Mouse (Mus musculus): ENCODE data around the gene Gm49425. TPM values are rescaled to one million over a fixed set of nuclear protein-coding genes. Genes with fewer than 3 reads are reported as not detected.

Gm49425 gene
- polyA plus RNA-seq, 1 experiment from 2014 or later = not detected

GRCm38 (mm10) chr15:101537864-101538579 is 21.0 kb upstream of the Gm49425 start:
- Histone ChIP-seq H3K9me3 (ENCODE audit: control insufficient read depth, low read length) (no peaks in the 10 kb centered on the region), H3K4me3 (ENCODE audit: low read depth, low read length) (no peak overlapping the region), H3K4me2 (ENCODE audit: low read depth, severe bottlenecking) (no peak overlapping the region), H3K27me3 (ENCODE audit: control insufficient read depth, insufficient read depth, low read length) (no peaks in the 10 kb centered on the region), H3K36me3 (ENCODE audit: control insufficient read depth, insufficient read depth, low read length) (no peaks in the 10 kb centered on the region), H3K9ac (ENCODE audit: low read length) (no peak overlapping the region), H3K4me1 (ENCODE audit: control insufficient read depth, insufficient read depth, low read length) (no peaks in the 10 kb centered on the region), H3K27ac (replicated peaks; ENCODE audit: low read depth, low read length) (no peak overlapping the region)
- DNase-seq (ENCODE audit: low spot score) (peak; percentile 23), ATAC-seq (ENCODE audit: insufficient number of reproducible peaks, low FRiP score, low TSS enrichment, low read depth) (no peak)
- WGBS = 43% methylated on average over 7 of the region's 7 CpGs

- H3K9me3 ChIP-seq (ENCODE audit: control insufficient read depth, low read length) = no peaks in the 10 kb centered on the region
- no peaks in the 10 kb centered on the region for H3K27me3 ChIP-seq (ENCODE audit: control insufficient read depth, insufficient read depth, low read length)
- ATAC-seq (ENCODE audit: insufficient number of reproducible peaks, low FRiP score, low TSS enrichment, low read depth) = no peak
- no peaks in the 10 kb centered on the region for H3K4me1 ChIP-seq (ENCODE audit: control insufficient read depth, insufficient read depth, low read length)
- H3K36me3 ChIP-seq (ENCODE audit: control insufficient read depth, insufficient read depth, low read length) = no peaks in the 10 kb centered on the region
- no peak for DNase-seq (ENCODE audit: low spot score)
- no peak overlapping the region for H3K9ac ChIP-seq (ENCODE audit: low read length)
- H3K27ac ChIP-seq (replicated peaks; ENCODE audit: low read depth, low read length) = no peak overlapping the region
- H3K4me3 ChIP-seq (ENCODE audit: low read depth, low read length) = no peak overlapping the region
- WGBS = 60% methylated on average over 9 of the region's 9 CpGs
- no peak overlapping the region for H3K4me2 ChIP-seq (ENCODE audit: low read depth, severe bottlenecking)
Observed at GRCm38 (mm10) chr15:101536054-101536850, 19.2 kb upstream of the Gm49425 start.

GRCm38 (mm10) chr15:101532720-101533119 is 15.7 kb upstream of the Gm49425 start, which contains the start of gene Krt84:
Gene Krt84, minus strand, starts transcription at chr15:101532820.
- H3K4me2 ChIP-seq (ENCODE audit: low read depth, severe bottlenecking) = no peak within 1 kb of the TSS
- ATAC-seq (ENCODE audit: insufficient number of reproducible peaks, low FRiP score, low TSS enrichment, low read depth) (no peak), DNase-seq (ENCODE audit: low spot score) (no peak)
- H3K9ac ChIP-seq (ENCODE audit: low read length) = no peak within 1 kb of the TSS
- no peaks in the 10 kb centered on the region for H3K27me3 ChIP-seq (ENCODE audit: control insufficient read depth, insufficient read depth, low read length)
- no peak within 1 kb of the TSS for H3K4me3 ChIP-seq (ENCODE audit: low read depth, low read length)
- no peaks in the 10 kb centered on the region for H3K9me3 ChIP-seq (ENCODE audit: control insufficient read depth, low read length)
- H3K27ac ChIP-seq (replicated peaks; ENCODE audit: low read depth, low read length) = no peak within 1 kb of the TSS
- no peaks in the 10 kb centered on the region for H3K36me3 ChIP-seq (ENCODE audit: control insufficient read depth, insufficient read depth, low read length)
- H3K4me1 ChIP-seq (ENCODE audit: control insufficient read depth, insufficient read depth, low read length) = no peaks in the 10 kb centered on the region
- 68% methylated on average over 7 of the region's 7 CpGs for WGBS

- no peak for ATAC-seq (ENCODE audit: insufficient number of reproducible peaks, low FRiP score, low TSS enrichment, low read depth)
- WGBS = 78% methylated on average over 4 of the region's 4 CpGs
- H3K27me3 ChIP-seq (ENCODE audit: control insufficient read depth, insufficient read depth, low read length) = no peaks in the 10 kb centered on the region
- H3K4me3 ChIP-seq (ENCODE audit: low read depth, low read length) = no peak overlapping the region
- H3K4me1 ChIP-seq (ENCODE audit: control insufficient read depth, insufficient read depth, low read length) = no peaks in the 10 kb centered on the region
- no peak for DNase-seq (ENCODE audit: low spot score)
- H3K27ac ChIP-seq (replicated peaks; ENCODE audit: low read depth, low read length) = no peak overlapping the region
- no peak overlapping the region for H3K4me2 ChIP-seq (ENCODE audit: low read depth, severe bottlenecking)
- no peaks in the 10 kb centered on the region for H3K9me3 ChIP-seq (ENCODE audit: control insufficient read depth, low read length)
- no peak overlapping the region for H3K9ac ChIP-seq (ENCODE audit: low read length)
- no peaks in the 10 kb centered on the region for H3K36me3 ChIP-seq (ENCODE audit: control insufficient read depth, insufficient read depth, low read length)
Observed at GRCm38 (mm10) chr15:101522556-101523232, 5.6 kb upstream of the Gm49425 start.

- no peak overlapping the region for H3K4me3 ChIP-seq (ENCODE audit: low read depth, low read length)
- 18% methylated on average over 2 of the region's 2 CpGs for WGBS
- no peaks in the 10 kb centered on the region for H3K27me3 ChIP-seq (ENCODE audit: control insufficient read depth, insufficient read depth, low read length)
- H3K27ac ChIP-seq (replicated peaks; ENCODE audit: low read depth, low read length) = no peak overlapping the region
- H3K36me3 ChIP-seq (ENCODE audit: control insufficient read depth, insufficient read depth, low read length) = no peaks in the 10 kb centered on the region
- H3K9me3 ChIP-seq (ENCODE audit: control insufficient read depth, low read length) = no peaks in the 10 kb centered on the region
- peak; percentile 81 for DNase-seq (ENCODE audit: low spot score)
- no peak for ATAC-seq (ENCODE audit: insufficient number of reproducible peaks, low FRiP score, low TSS enrichment, low read depth)
- H3K9ac ChIP-seq (ENCODE audit: low read length) = no peak overlapping the region
- H3K4me2 ChIP-seq (ENCODE audit: low read depth, severe bottlenecking) = no peak overlapping the region
- H3K4me1 ChIP-seq (ENCODE audit: control insufficient read depth, insufficient read depth, low read length) = no peaks in the 10 kb centered on the region
Observed at GRCm38 (mm10) chr15:101519792-101520191, 2.7 kb upstream of the Gm49425 start.

- H3K4me2 ChIP-seq (ENCODE audit: low read depth, severe bottlenecking) = no peak overlapping the region
- no peak overlapping the region for H3K27ac ChIP-seq (replicated peaks; ENCODE audit: low read depth, low read length)
- no peaks in the 10 kb centered on the region for H3K27me3 ChIP-seq (ENCODE audit: control insufficient read depth, insufficient read depth, low read length)
- DNase-seq (ENCODE audit: low spot score) (no peak), ATAC-seq (ENCODE audit: insufficient number of reproducible peaks, low FRiP score, low TSS enrichment, low read depth) (no peak)
- H3K9me3 ChIP-seq (ENCODE audit: control insufficient read depth, low read length) = no peaks in the 10 kb centered on the region
- no peak overlapping the region for H3K9ac ChIP-seq (ENCODE audit: low read length)
- no peak overlapping the region for H3K4me3 ChIP-seq (ENCODE audit: low read depth, low read length)
- no peaks in the 10 kb centered on the region for H3K4me1 ChIP-seq (ENCODE audit: control insufficient read depth, insufficient read depth, low read length)
- 75% methylated on average over 9 of the region's 9 CpGs for WGBS
- no peaks in the 10 kb centered on the region for H3K36me3 ChIP-seq (ENCODE audit: control insufficient read depth, insufficient read depth, low read length)
Observed at GRCm38 (mm10) chr15:101508247-101508646, 8.8 kb downstream of the Gm49425 start.

- ATAC-seq (ENCODE audit: insufficient number of reproducible peaks, low FRiP score, low TSS enrichment, low read depth) (no peak), DNase-seq (ENCODE audit: low spot score) (no peak)
- H3K4me3 ChIP-seq (ENCODE audit: low read depth, low read length) = no peak overlapping the region
- H3K27ac ChIP-seq (replicated peaks; ENCODE audit: low read depth, low read length) = no peak overlapping the region
- H3K36me3 ChIP-seq (ENCODE audit: control insufficient read depth, insufficient read depth, low read length) = no peaks in the 10 kb centered on the region
- WGBS = 60% methylated on average over 14 of the region's 14 CpGs
- H3K9ac ChIP-seq (ENCODE audit: low read length) = no peak overlapping the region
- no peaks in the 10 kb centered on the region for H3K9me3 ChIP-seq (ENCODE audit: control insufficient read depth, low read length)
- H3K27me3 ChIP-seq (ENCODE audit: control insufficient read depth, insufficient read depth, low read length) = no peaks in the 10 kb centered on the region
- H3K4me2 ChIP-seq (ENCODE audit: low read depth, severe bottlenecking) = no peak overlapping the region
- no peaks in the 10 kb centered on the region for H3K4me1 ChIP-seq (ENCODE audit: control insufficient read depth, insufficient read depth, low read length)
Observed at GRCm38 (mm10) chr15:101506896-101507758, 9.9 kb downstream of the Gm49425 start.

- Histone ChIP-seq H3K9me3 (ENCODE audit: control insufficient read depth, low read length) (no peaks in the 10 kb centered on the region), H3K36me3 (ENCODE audit: control insufficient read depth, insufficient read depth, low read length) (no peaks in the 10 kb centered on the region), H3K4me1 (ENCODE audit: control insufficient read depth, insufficient read depth, low read length) (no peaks in the 10 kb centered on the region), H3K9ac (ENCODE audit: low read length) (no peak overlapping the region), H3K4me2 (ENCODE audit: low read depth, severe bottlenecking) (no peak overlapping the region), H3K27ac (replicated peaks; ENCODE audit: low read depth, low read length) (no peak overlapping the region), H3K4me3 (ENCODE audit: low read depth, low read length) (no peak overlapping the region), H3K27me3 (ENCODE audit: control insufficient read depth, insufficient read depth, low read length) (no peaks in the 10 kb centered on the region)
- peak; percentile 27 for DNase-seq (ENCODE audit: low spot score)
- WGBS = 74% methylated on average over 2 of the region's 2 CpGs
- no peak for ATAC-seq (ENCODE audit: insufficient number of reproducible peaks, low FRiP score, low TSS enrichment, low read depth)
Observed at GRCm38 (mm10) chr15:101497181-101497580, 19.9 kb downstream of the Gm49425 start.
